Mouse (Mus musculus): ENCODE measurements around the gene Endov. TPM values are rescaled to one million over a fixed set of nuclear protein-coding genes. Genes with fewer than 3 reads are reported as not detected.

Endov gene
- polyA plus RNA-seq, 1 experiment, result 16.6 TPM

DNA sequence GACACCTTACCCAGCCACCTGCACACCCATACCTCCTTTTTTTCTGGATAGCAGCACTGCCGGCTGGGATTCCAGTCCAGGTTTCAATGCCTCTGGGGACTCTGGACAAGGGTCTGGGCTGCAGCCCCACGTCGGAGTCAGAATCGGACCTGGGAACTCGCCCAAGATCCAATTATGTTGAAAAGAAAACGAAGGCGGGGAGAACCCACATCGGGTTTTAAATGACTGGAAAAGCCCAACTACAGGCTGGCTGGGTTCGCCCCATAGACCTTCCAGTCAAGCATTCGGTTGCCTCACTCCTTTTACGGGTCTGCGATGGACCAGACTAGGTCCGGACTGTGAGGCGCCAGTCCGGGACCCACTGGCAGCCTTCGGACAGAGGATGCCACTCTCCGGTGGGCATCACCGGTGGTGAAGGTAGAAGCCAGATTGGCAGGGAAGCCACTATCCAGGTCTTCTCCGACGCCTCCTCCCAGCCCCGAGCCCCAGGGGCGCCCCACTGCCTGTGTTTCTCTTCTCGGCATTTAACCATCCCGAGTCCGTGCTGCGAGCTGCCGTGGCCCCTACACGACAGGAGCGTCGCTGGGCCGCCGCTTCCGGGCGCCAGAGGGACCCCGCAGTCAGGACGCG, 57.7 kb downstream of the Endov start:
- Histone ChIP-seq H3K79me2 (ENCODE audit: control insufficient read depth, insufficient read depth) (no peaks in the 10 kb centered on the region), H3ac (ENCODE audit: control insufficient read depth, insufficient read length) (no peak overlapping the region), H3K4me2 (ENCODE audit: low read depth) (peak overlapping the region; percentile 98), H3K27me3 (ENCODE audit: control insufficient read depth, insufficient read depth, insufficient read length) (peaks cover 34% of the 10 kb centered on the region), H3K4me3 (peak overlapping the region; percentile 8), H3K36me3 (ENCODE audit: control insufficient read depth, insufficient read depth) (no peaks in the 10 kb centered on the region)
- TF ChIP-seq TCF3 (IDR thresholded peaks at IDR 0.05; ENCODE audit: insufficient read length, low read depth), result no peak
- no peak for TF ChIP-seq USF1 (IDR thresholded peaks at IDR 0.05; ENCODE audit: low read depth)
- TF ChIP-seq SRF (IDR thresholded peaks at IDR 0.05; ENCODE audit: control insufficient read depth, insufficient read length, low read depth), result no peak
- TF ChIP-seq POLR2A (IDR thresholded peaks at IDR 0.05; ENCODE audit: insufficient read length, low read depth), result no peak
- TF ChIP-seq REST (IDR thresholded peaks at IDR 0.05; ENCODE audit: insufficient read depth, insufficient read length), result no peak
- no peak for TF ChIP-seq MAX (IDR thresholded peaks at IDR 0.05; ENCODE audit: low read depth)
- no peak for TF ChIP-seq E2F4 (IDR thresholded peaks at IDR 0.05; ENCODE audit: insufficient read depth)
- TF ChIP-seq MYOD1 (IDR thresholded peaks at IDR 0.05; ENCODE audit: control insufficient read depth in 1 of 3, insufficient read length in 2 of 3, low read depth in 2 of 3), result no peak
- TF ChIP-seq POLR2AphosphoS2 (IDR thresholded peaks at IDR 0.05; ENCODE audit: insufficient read length, low read depth), result no peak
- no peak for TF ChIP-seq TCF12 (IDR thresholded peaks at IDR 0.05; ENCODE audit: insufficient read depth, poor library complexity, severe bottlenecking)
- TF ChIP-seq CEBPB (IDR thresholded peaks at IDR 0.05; ENCODE audit: insufficient read depth, poor library complexity, severe bottlenecking), result no peak
- no peak for TF ChIP-seq MYOG (IDR thresholded peaks at IDR 0.05; ENCODE audit: control insufficient read depth in 1 of 3, insufficient read depth in 1 of 3, insufficient read length in 2 of 3, low read depth in 2 of 3)

DNA sequence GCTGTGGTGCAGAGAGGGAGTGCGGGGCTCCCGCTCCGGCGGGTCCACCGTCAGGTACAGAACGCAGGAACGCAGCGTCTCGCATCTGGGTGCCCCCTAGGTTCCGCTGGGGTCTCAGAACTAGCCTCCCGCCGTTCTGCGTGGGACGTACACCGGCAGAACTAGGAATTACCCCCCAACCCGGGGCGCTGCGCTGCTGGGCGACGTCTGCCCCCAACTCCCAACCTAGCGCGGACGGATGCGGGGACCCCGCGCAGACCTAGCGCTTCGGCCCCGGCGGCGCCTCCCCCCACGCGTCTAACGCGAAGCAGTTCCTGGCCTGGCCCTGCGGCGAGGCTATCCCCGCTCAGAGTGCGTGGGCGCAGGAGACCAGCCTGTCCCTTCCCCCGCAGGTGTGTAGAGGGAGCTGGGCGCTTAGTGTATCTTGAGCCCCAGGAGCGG, 58.2 kb downstream of the Endov start:
- TF ChIP-seq MYOD1 (IDR thresholded peaks at IDR 0.05; ENCODE audit: control insufficient read depth in 1 of 3, insufficient read length in 2 of 3, low read depth in 2 of 3) (peak in 1 of 3 experiments; percentile 6), SRF (IDR thresholded peaks at IDR 0.05; ENCODE audit: control insufficient read depth, insufficient read length, low read depth) (no peak), E2F4 (IDR thresholded peaks at IDR 0.05; ENCODE audit: insufficient read depth) (no peak), POLR2A (IDR thresholded peaks at IDR 0.05; ENCODE audit: insufficient read length, low read depth) (no peak), REST (IDR thresholded peaks at IDR 0.05; ENCODE audit: insufficient read depth, insufficient read length) (no peak)
- H3K4me2 ChIP-seq (ENCODE audit: low read depth), result peak overlapping the region; percentile 98
- H3K27me3 ChIP-seq (ENCODE audit: control insufficient read depth, insufficient read depth, insufficient read length), result peaks cover 34% of the 10 kb centered on the region
- no peaks in the 10 kb centered on the region for H3K36me3 ChIP-seq (ENCODE audit: control insufficient read depth, insufficient read depth)
- no peaks in the 10 kb centered on the region for H3K79me2 ChIP-seq (ENCODE audit: control insufficient read depth, insufficient read depth)
- no peak overlapping the region for H3K4me3 ChIP-seq
- H3ac ChIP-seq (ENCODE audit: control insufficient read depth, insufficient read length), result no peak overlapping the region

DNA sequence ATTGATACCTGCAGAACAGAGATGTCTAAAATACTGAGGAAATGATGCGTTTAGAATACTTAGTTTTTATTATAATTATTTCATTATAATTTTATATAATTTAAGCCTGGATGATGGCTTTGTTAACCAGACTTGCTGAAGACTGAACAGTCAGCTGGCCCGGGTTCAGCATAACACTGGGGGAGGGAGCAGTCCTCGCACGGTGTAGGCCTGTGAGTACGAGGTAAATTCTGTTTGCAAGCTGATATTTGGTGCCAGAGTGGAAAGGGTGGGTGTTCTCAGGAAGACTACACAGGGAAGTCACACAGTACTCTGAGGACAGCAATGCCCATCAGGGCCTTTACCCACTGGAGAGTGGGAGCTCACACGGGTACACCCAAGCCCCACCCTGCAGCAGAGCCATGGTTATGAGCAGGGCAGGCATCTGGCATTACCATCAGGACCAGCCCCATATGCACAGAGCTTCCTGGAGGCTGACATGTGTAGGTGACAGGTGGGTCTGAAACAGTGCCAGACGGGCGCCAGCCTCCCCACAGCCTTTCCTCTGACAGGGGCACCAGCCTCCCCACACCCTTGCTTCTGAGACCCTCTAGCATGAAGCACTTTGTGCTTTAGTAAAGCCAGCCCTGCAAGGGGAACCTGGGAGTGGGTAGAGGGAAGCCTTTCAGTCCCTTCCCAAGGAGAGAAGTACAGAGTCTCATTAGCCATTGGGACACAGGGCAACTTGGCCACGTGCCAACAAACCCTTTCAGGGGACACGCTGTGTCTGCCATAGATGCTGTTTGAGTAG, 59.6 kb downstream of the Endov start:
- TF ChIP-seq SRF (IDR thresholded peaks at IDR 0.05; ENCODE audit: control insufficient read depth, insufficient read length, low read depth) (no peak), MYOD1 (IDR thresholded peaks at IDR 0.05; ENCODE audit: control insufficient read depth in 1 of 3, insufficient read length in 2 of 3, low read depth in 2 of 3) (no peak), REST (IDR thresholded peaks at IDR 0.05; ENCODE audit: insufficient read depth, insufficient read length) (no peak), POLR2A (IDR thresholded peaks at IDR 0.05; ENCODE audit: insufficient read length, low read depth) (no peak), POLR2AphosphoS2 (IDR thresholded peaks at IDR 0.05; ENCODE audit: insufficient read length, low read depth) (no peak), TCF3 (IDR thresholded peaks at IDR 0.05; ENCODE audit: insufficient read length, low read depth) (no peak), CEBPB (IDR thresholded peaks at IDR 0.05; ENCODE audit: insufficient read depth, poor library complexity, severe bottlenecking) (no peak), E2F4 (IDR thresholded peaks at IDR 0.05; ENCODE audit: insufficient read depth) (no peak), MAX (IDR thresholded peaks at IDR 0.05; ENCODE audit: low read depth) (no peak), MYOG (IDR thresholded peaks at IDR 0.05; ENCODE audit: control insufficient read depth in 1 of 3, insufficient read depth in 1 of 3, insufficient read length in 2 of 3, low read depth in 2 of 3) (no peak)
- H3K4me3 ChIP-seq, result no peak overlapping the region
- H3K36me3 ChIP-seq (ENCODE audit: control insufficient read depth, insufficient read depth), result no peaks in the 10 kb centered on the region
- no peak overlapping the region for H3ac ChIP-seq (ENCODE audit: control insufficient read depth, insufficient read length)
- no peaks in the 10 kb centered on the region for H3K79me2 ChIP-seq (ENCODE audit: control insufficient read depth, insufficient read depth)
- peaks cover 34% of the 10 kb centered on the region for H3K27me3 ChIP-seq (ENCODE audit: control insufficient read depth, insufficient read depth, insufficient read length)
- H3K4me2 ChIP-seq (ENCODE audit: low read depth), result peak overlapping the region; percentile 21

GRCm38 (mm10) chr11:119551468-119551867, 60.3 kb downstream of the Endov start:
- Histone ChIP-seq H3ac (ENCODE audit: control insufficient read depth, insufficient read length) (no peak overlapping the region), H3K4me2 (ENCODE audit: low read depth) (peak overlapping the region; percentile 21), H3K4me3 (no peak overlapping the region), H3K27me3 (ENCODE audit: control insufficient read depth, insufficient read depth, insufficient read length) (peaks cover 34% of the 10 kb centered on the region), H3K36me3 (ENCODE audit: control insufficient read depth, insufficient read depth) (no peaks in the 10 kb centered on the region), H3K79me2 (ENCODE audit: control insufficient read depth, insufficient read depth) (no peaks in the 10 kb centered on the region)
- no peak for TF ChIP-seq USF1 (IDR thresholded peaks at IDR 0.05; ENCODE audit: low read depth)
- TF ChIP-seq POLR2A (IDR thresholded peaks at IDR 0.05; ENCODE audit: insufficient read length, low read depth), result no peak
- TF ChIP-seq CEBPB (IDR thresholded peaks at IDR 0.05; ENCODE audit: insufficient read depth, poor library complexity, severe bottlenecking), result no peak
- TF ChIP-seq TCF3 (IDR thresholded peaks at IDR 0.05; ENCODE audit: insufficient read length, low read depth), result peak; percentile 41
- peak; percentile 50 to 97 (median 97) for TF ChIP-seq MYOD1 (IDR thresholded peaks at IDR 0.05; ENCODE audit: control insufficient read depth in 1 of 3, insufficient read length in 2 of 3, low read depth in 2 of 3)
- peak; percentile 49 for TF ChIP-seq TCF12 (IDR thresholded peaks at IDR 0.05; ENCODE audit: insufficient read depth, poor library complexity, severe bottlenecking)
- no peak for TF ChIP-seq POLR2AphosphoS2 (IDR thresholded peaks at IDR 0.05; ENCODE audit: insufficient read length, low read depth)
- TF ChIP-seq REST (IDR thresholded peaks at IDR 0.05; ENCODE audit: insufficient read depth, insufficient read length), result no peak
- no peak for TF ChIP-seq MAX (IDR thresholded peaks at IDR 0.05; ENCODE audit: low read depth)
- TF ChIP-seq SRF (IDR thresholded peaks at IDR 0.05; ENCODE audit: control insufficient read depth, insufficient read length, low read depth), result no peak
- TF ChIP-seq E2F4 (IDR thresholded peaks at IDR 0.05; ENCODE audit: insufficient read depth), result no peak
- TF ChIP-seq MYOG (IDR thresholded peaks at IDR 0.05; ENCODE audit: control insufficient read depth in 1 of 3, insufficient read depth in 1 of 3, insufficient read length in 2 of 3, low read depth in 2 of 3), result peak in 2 of 3 experiments; percentile 64 to 89

All from myocyte (in vitro differentiated cells).